Mouse (Mus musculus) lung, embryonic 15.5 days (tissue): ENCODE data around the gene Recql. TPM values are rescaled to one million over a fixed set of nuclear protein-coding genes. Genes with fewer than 3 reads are reported as not detected.

Experiments used
- ATAC-seq: fragments of 200-750 bp; cut with Nextera tagmentation; 2 replicates; pipeline ENCODE4 v1.8.0; 2017; ENCODE audit warnings: moderate number of reproducible peaks, borderline replicate concordance; ENCODE audit not compliant: low FRiP score, low TSS enrichment; ENCODE audit errors: extremely low read depth
- H3K27ac ChIP-seq: fragments of 300-500 bp; sonication (generic); 2 replicates; pipeline ENCODE4 v1.5.1; 2015; ENCODE audit warnings: moderate library complexity, mild to moderate bottlenecking, inconsistent platforms
- H3K27me3 ChIP-seq: fragments of 300-500 bp; sonication (generic); 2 replicates; pipeline ENCODE4 v1.6.1; 2015; ENCODE audit warnings: inconsistent platforms
- H3K36me3 ChIP-seq: fragments of 300-500 bp; sonication (generic); 2 replicates; pipeline ENCODE4 v1.6.1; 2015; ENCODE audit warnings: inconsistent platforms
- H3K4me1 ChIP-seq: fragments of 300-500 bp; sonication (generic); 2 replicates; pipeline ENCODE4 v1.6.1; 2015; ENCODE audit warnings: inconsistent platforms
- H3K4me2 ChIP-seq: fragments of 300-500 bp; sonication (generic); 2 replicates; pipeline ENCODE4 v1.6.1; 2015; ENCODE audit warnings: inconsistent platforms, mild to moderate bottlenecking, moderate library complexity
- H3K4me3 ChIP-seq: fragments of 300-500 bp; sonication (generic); 2 replicates; pipeline ENCODE4 v1.5.1; 2015; ENCODE audit warnings: mild to moderate bottlenecking, inconsistent platforms
- H3K9ac ChIP-seq: fragments of 300-500 bp; sonication (generic); 2 replicates; pipeline ENCODE4 v1.6.1; 2015; ENCODE audit warnings: inconsistent platforms
- H3K9me3 ChIP-seq: fragments of 300-500 bp; sonication (generic); 2 replicates; pipeline ENCODE4 v1.6.1; 2016; ENCODE audit warnings: inconsistent platforms
- WGBS: fragments of 180-500 bp; shearing (Covaris S2); methylation state at CpG from one replicate; pipeline ENCODE4 v1.1.7; 2015; 5-methylcytosine and 5-hydroxymethylcytosine counted together
- polyA plus RNA-seq: library from polyadenylated mRNA; unstranded; fragments of >200 nt; fragmentation: Nextera tagmentation; extraction: Ambion mirVana; gene quantifications from 2 replicates; pipeline ENCODE4 v1.2.1, GENCODE M21; 2015

Gene Recql
- polyA plus RNA-seq, 1 experiment from 2014 or later = 27.1 TPM

DNA sequence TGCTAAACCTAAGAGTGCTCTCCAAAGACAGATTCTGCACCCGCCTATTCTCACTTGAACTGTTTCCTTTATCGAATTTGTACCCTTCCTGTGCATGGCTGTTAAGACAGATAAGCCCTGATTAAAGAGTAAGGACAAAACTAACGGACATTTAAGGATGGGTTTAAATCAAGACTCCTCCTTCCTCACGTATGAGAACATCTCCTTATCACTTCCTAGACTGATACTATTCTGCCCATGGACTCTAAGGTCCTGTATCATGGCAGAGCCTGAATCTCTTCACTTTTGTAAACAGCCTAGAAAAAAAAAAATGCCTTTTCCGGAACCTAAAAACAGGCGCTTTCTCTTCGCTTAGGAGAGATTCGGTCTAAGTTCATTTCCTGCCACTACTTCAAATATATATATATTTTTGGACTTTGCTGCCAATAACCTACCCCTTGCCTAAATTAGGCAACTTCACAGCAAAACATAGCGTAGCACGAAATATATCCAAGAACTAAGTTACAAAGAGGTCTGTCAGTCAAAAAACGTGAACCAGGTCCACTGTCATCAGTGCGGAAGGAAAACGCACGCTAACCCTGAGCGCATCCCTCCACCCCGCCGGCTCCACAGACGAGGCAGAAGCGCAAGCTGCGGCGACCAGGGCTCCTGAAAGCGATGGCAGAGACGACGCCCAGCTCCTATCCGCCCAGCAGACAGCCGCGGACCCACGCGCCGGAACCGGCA lies 439 bp downstream of the Recql start:
- WGBS = 2% methylated on average over 31 of the region's 31 CpGs
- no peaks in the 10 kb centered on the region for H3K9me3 ChIP-seq
- peak overlapping the region; percentile 88 for H3K4me3 ChIP-seq
- peak overlapping the region; percentile 74 for H3K4me2 ChIP-seq
- H3K36me3 ChIP-seq = no peaks in the 10 kb centered on the region
- no peaks in the 10 kb centered on the region for H3K27me3 ChIP-seq
- ATAC-seq = no peak
- no peak overlapping the region for H3K27ac ChIP-seq
- peaks cover 14% of the 10 kb centered on the region for H3K4me1 ChIP-seq
- H3K9ac ChIP-seq = peak overlapping the region; percentile 41

- no peak for ATAC-seq
- H3K9me3 ChIP-seq = no peaks in the 10 kb centered on the region
- H3K36me3 ChIP-seq = no peaks in the 10 kb centered on the region
- no peak overlapping the region for H3K4me2 ChIP-seq
- H3K4me3 ChIP-seq = no peak overlapping the region
- 87% methylated on average over 9 of the region's 9 CpGs for WGBS
- H3K9ac ChIP-seq = no peak overlapping the region
- H3K4me1 ChIP-seq = peaks cover 14% of the 10 kb centered on the region
- H3K27ac ChIP-seq = no peak overlapping the region
- no peaks in the 10 kb centered on the region for H3K27me3 ChIP-seq
Measured at GRCm38 (mm10) chr6:142384521-142384920, 2.4 kb downstream of the Recql start.

DNA sequence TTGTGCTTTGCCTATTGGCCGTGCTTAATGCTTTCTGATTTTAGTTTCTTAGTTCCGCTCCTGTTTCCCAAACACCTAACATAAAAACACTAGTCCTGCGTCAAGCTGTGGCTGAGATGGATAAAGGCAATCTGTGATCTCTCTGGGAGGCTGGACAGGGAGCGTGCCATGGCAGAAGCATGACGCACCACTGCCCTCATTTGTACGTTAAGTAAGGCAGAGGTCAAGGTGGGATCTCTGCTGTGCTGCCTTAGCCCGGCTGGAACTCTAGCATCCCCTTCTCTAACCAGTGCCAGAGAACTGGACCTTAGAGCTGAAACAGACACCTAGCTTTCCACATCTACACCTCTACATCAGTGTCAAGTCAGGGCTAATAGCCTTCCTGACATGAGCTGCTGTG lies 5.3 kb downstream of the Recql start:
- Histone ChIP-seq H3K27me3 (no peaks in the 10 kb centered on the region), H3K4me1 (peaks cover 5% of the 10 kb centered on the region; the same call in 1 of the 2 replicates), H3K9ac (no peak overlapping the region), H3K4me2 (no peak overlapping the region), H3K9me3 (no peaks in the 10 kb centered on the region), H3K27ac (no peak overlapping the region), H3K4me3 (no peak overlapping the region), H3K36me3 (peaks cover 4% of the 10 kb centered on the region; the same call in 1 of the 2 replicates)
- WGBS = 82% methylated on average over 7 of the region's 7 CpGs
- ATAC-seq = no peak

GRCm38 (mm10) chr6:142379961-142380360 lies 6.9 kb downstream of the Recql start:
- H3K4me2 ChIP-seq = no peak overlapping the region
- no peak for ATAC-seq
- H3K36me3 ChIP-seq = peaks cover 11% of the 10 kb centered on the region; the same call in 1 of the 2 replicates
- WGBS = 75% methylated on average over 6 of the region's 6 CpGs
- H3K27me3 ChIP-seq = no peaks in the 10 kb centered on the region
- H3K9ac ChIP-seq = no peak overlapping the region
- no peak overlapping the region for H3K4me3 ChIP-seq
- no peaks in the 10 kb centered on the region for H3K4me1 ChIP-seq
- H3K27ac ChIP-seq = no peak overlapping the region
- no peaks in the 10 kb centered on the region for H3K9me3 ChIP-seq

- no peak for ATAC-seq
- H3K9ac ChIP-seq = no peak overlapping the region
- no peak overlapping the region for H3K4me2 ChIP-seq
- no peaks in the 10 kb centered on the region for H3K27me3 ChIP-seq
- H3K4me1 ChIP-seq = no peaks in the 10 kb centered on the region
- 70% methylated on average over 8 of the region's 8 CpGs for WGBS
- no peaks in the 10 kb centered on the region for H3K9me3 ChIP-seq
- no peak overlapping the region for H3K4me3 ChIP-seq
- no peak overlapping the region for H3K27ac ChIP-seq
- H3K36me3 ChIP-seq = peaks cover 13% of the 10 kb centered on the region; the same call in 1 of the 2 replicates
Measured at GRCm38 (mm10) chr6:142378576-142379330, 8.1 kb downstream of the Recql start.

- Histone ChIP-seq H3K4me2 (no peak overlapping the region), H3K27me3 (no peaks in the 10 kb centered on the region), H3K9ac (no peak overlapping the region), H3K36me3 (peaks cover 22% of the 10 kb centered on the region; the same call in 1 of the 2 replicates), H3K27ac (no peak overlapping the region), H3K9me3 (no peaks in the 10 kb centered on the region), H3K4me1 (no peaks in the 10 kb centered on the region), H3K4me3 (no peak overlapping the region)
- ATAC-seq = no peak
- 63% methylated on average over 1 of the region's 1 CpGs for WGBS
Measured at GRCm38 (mm10) chr6:142377081-142377480, 9.8 kb downstream of the Recql start.

DNA sequence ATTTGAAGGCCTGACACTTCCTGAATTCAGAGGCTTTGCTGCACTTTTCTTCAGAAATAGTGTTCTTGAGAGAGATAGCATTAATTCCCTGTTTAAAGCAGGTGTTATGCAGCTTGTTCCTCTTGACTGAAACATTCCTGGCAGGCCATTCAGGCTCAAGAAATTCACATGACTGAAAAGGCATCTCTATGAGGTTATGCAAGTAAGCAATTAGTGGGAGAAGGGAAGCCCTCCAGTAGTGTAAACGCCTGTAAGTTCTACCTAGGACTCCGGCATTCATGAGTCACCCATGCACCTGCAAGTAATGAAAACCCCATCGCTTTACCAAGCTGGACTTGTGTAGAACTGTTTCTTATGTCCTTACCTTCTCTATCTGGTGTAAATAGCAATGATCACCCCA lies 17.3 kb downstream of the Recql start:
- ATAC-seq = no peak
- Histone ChIP-seq H3K4me3 (no peak overlapping the region), H3K36me3 (peaks cover 34% of the 10 kb centered on the region), H3K4me2 (no peak overlapping the region), H3K27ac (no peak overlapping the region), H3K4me1 (no peaks in the 10 kb centered on the region), H3K9me3 (no peaks in the 10 kb centered on the region), H3K27me3 (no peaks in the 10 kb centered on the region), H3K9ac (no peak overlapping the region)
- WGBS = 84% methylated on average over 3 of the region's 3 CpGs

DNA sequence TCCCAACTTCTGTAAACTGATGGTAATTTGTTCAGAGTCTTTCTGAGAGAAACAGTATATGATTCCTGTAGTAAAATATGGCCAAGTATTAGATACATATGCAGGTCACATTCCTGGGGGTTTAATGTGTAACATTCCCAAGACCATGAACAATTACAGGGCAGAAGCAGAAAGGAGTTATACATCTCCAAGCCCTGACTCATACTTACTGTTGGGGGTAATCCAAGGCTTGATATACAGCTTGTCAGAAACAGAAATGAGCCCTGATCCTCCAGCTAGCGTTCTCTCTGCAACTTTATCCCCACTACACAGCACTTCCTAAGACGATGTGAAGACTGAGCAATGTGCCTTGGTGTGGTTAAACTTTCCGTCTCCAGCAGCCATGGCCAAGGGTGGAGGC lies 19.3 kb downstream of the Recql start:
- Histone ChIP-seq H3K4me3 (no peak overlapping the region), H3K4me2 (no peak overlapping the region), H3K9me3 (no peaks in the 10 kb centered on the region), H3K9ac (no peak overlapping the region), H3K4me1 (no peaks in the 10 kb centered on the region), H3K27ac (no peak overlapping the region), H3K27me3 (no peaks in the 10 kb centered on the region), H3K36me3 (peaks cover 32% of the 10 kb centered on the region)
- 96% methylated on average over 3 of the region's 3 CpGs for WGBS
- ATAC-seq = no peak

GRCm38 (mm10) chr6:142366473-142367018 lies 20.3 kb downstream of the Recql start:
- H3K27me3 ChIP-seq = no peaks in the 10 kb centered on the region
- H3K9ac ChIP-seq = no peak overlapping the region
- ATAC-seq = no peak
- peaks cover 33% of the 10 kb centered on the region for H3K36me3 ChIP-seq
- 88% methylated on average over 10 of the region's 10 CpGs for WGBS
- H3K4me1 ChIP-seq = no peaks in the 10 kb centered on the region
- no peak overlapping the region for H3K4me2 ChIP-seq
- no peak overlapping the region for H3K27ac ChIP-seq
- H3K9me3 ChIP-seq = no peaks in the 10 kb centered on the region
- no peak overlapping the region for H3K4me3 ChIP-seq

DNA sequence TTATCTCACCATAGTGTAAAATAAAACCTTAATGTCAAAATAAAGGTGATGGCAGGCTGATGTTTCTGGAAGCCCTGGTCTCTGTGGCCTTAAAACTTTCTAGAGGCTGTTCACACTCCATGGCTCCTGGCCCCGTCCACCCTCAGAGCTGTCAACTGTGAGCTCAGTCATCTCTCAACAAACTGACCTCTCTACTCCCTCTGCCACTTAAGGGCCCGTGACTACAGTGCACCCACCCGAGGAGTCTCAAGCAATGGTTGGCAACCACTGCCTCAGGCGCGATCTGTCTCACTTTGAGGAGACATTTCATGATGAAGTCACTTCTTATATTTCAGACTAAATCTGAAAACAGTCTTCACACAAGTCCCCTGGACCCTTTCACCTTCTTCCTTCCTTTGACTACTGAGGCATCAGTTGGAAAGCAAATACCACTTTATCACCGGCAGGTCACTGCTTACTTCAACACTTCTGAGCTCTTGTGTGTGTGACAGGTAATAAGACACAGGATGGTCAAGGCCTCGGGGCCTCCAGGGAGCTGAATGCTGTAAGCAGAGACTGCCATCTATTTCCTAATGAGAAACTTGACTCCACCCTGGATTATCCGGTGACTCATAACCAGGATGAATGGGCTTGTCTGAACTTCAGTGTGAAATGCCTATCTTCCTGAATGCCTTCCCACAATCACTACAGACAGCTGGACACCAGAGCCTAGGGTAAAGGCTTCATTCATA lies 21.0 kb downstream of the Recql start:
- Histone ChIP-seq H3K9ac (no peak overlapping the region), H3K4me2 (no peak overlapping the region), H3K4me1 (no peaks in the 10 kb centered on the region), H3K27ac (no peak overlapping the region), H3K4me3 (no peak overlapping the region), H3K36me3 (peaks cover 35% of the 10 kb centered on the region), H3K9me3 (no peaks in the 10 kb centered on the region), H3K27me3 (no peaks in the 10 kb centered on the region)
- 71% methylated on average over 8 of the region's 8 CpGs for WGBS
- ATAC-seq = no peak

DNA sequence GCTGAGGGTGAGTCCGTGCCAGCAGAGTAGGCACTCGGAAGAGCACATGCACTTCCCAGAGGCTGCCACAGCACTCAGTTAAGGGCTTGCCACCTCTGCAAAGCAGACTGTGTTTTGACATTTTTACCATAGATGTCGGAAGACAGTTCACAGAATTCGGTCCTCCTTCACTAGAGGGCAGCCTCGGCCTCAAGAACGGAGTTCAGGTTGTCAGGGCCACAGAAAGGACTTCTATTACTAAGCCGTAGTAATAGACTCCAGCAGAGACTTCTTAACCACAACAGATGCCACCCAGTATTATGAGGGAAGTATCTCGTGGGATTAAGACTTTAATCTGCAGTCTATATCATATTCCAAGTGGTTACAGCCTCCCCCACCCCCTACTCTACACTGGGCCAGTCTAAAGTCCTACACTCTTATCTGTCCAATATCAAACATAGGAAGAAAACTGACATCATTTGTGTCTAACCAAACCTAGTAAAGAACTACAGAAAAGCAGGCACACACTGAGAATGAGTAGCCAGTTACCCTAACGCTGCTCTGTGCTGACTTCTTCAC lies 23.8 kb downstream of the Recql start:
- Histone ChIP-seq H3K4me2 (no peak overlapping the region), H3K4me3 (no peak overlapping the region), H3K4me1 (no peaks in the 10 kb centered on the region), H3K9ac (no peak overlapping the region), H3K36me3 (peaks cover 42% of the 10 kb centered on the region), H3K9me3 (no peaks in the 10 kb centered on the region), H3K27me3 (no peaks in the 10 kb centered on the region), H3K27ac (no peak overlapping the region)
- no peak for ATAC-seq
- 71% methylated on average over 9 of the region's 9 CpGs for WGBS
